Mouse (Mus musculus): ENCODE measurements around the gene Selenoi. TPM values are rescaled to one million over a fixed set of nuclear protein-coding genes. Genes with fewer than 3 reads are reported as not detected.
A peak's percentile ranks its signal among the peaks of the same experiment; 100 is the strongest.
"Not testable (repeated sequence)": the region's sequence is repeated elsewhere in the genome, so short reads cannot be mapped to it uniquely, and the experiment has no call there.

Selenoi gene
- polyA plus RNA-seq, 1 experiment from 2014 or later = 37.3 TPM

- ATAC-seq; H3K27ac ChIP-seq; H3K27me3 ChIP-seq (replicated peaks); H3K4me1 ChIP-seq (replicated peaks); H3K4me2 ChIP-seq (replicated peaks); H3K36me3 ChIP-seq; H3K9me3 ChIP-seq; H3K4me3 ChIP-seq (replicated peaks); H3K9ac ChIP-seq: not testable (repeated sequence)
- WGBS = 88% methylated on average over 5 of the region's 5 CpGs
These were observed 21.6 kb upstream of the Selenoi start for GRCm38 (mm10) chr5:30210758-30211157.

DNA sequence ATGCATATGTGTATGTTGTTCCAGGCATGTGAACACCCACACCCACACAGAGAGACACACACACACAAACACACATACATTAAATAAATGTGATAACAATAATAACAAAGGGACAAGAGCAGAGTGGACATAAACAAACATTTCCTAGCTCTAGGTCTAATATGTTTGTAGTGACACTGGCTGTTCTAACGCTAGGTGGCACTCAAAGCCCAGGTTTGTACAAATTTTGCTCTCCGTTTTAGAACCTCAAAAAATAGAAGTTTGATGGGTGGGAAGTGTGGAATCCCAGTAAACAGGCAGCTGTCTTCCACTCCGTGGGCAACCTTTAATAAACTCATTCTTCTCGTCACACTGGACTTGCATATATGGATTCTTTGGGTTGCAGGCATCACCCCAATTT, 17.5 kb upstream of the Selenoi start:
- Histone ChIP-seq H3K9ac (no peak overlapping the region), H3K4me2 (replicated peaks) (no peak overlapping the region), H3K27me3 (replicated peaks) (no peaks in the 10 kb centered on the region), H3K36me3 (no peaks in the 10 kb centered on the region), H3K9me3 (no peaks in the 10 kb centered on the region), H3K27ac (no peak overlapping the region), H3K4me1 (replicated peaks) (no peaks in the 10 kb centered on the region), H3K4me3 (replicated peaks) (no peak overlapping the region)
- no peak for ATAC-seq
- WGBS = 12% methylated on average over 4 of the region's 4 CpGs

DNA sequence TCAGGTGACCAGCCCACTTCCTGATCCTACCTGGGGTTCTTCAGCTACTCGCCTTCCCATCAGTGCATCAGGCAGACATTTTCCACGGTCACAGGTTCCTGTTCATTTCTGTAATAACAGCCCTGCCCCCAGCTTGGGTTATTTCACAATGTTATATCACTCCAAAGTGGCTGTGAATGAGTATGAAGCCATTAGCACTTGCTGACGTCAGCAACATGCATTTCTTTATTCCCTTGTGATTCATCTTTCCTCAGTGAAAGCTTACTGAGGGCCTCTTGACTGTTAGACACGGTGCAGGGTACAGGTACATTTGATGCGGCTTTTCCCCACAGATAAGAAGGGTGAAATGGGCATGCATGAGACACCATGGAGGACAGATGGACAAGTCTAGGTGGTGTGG, 16.4 kb upstream of the Selenoi start:
- H3K4me1 ChIP-seq (replicated peaks) = no peaks in the 10 kb centered on the region
- H3K9ac ChIP-seq = no peak overlapping the region
- no peaks in the 10 kb centered on the region for H3K9me3 ChIP-seq
- no peaks in the 10 kb centered on the region for H3K27me3 ChIP-seq (replicated peaks)
- WGBS = 76% methylated on average over 5 of the region's 5 CpGs
- ATAC-seq = no peak
- H3K4me2 ChIP-seq (replicated peaks) = no peak overlapping the region
- H3K36me3 ChIP-seq = no peaks in the 10 kb centered on the region
- no peak overlapping the region for H3K27ac ChIP-seq
- no peak overlapping the region for H3K4me3 ChIP-seq (replicated peaks)

GRCm38 (mm10) chr5:30219715-30220114, 12.7 kb upstream of the Selenoi start:
- H3K4me1 ChIP-seq (replicated peaks) = no peaks in the 10 kb centered on the region
- no peak overlapping the region for H3K4me2 ChIP-seq (replicated peaks)
- H3K9ac ChIP-seq = no peak overlapping the region
- no peak overlapping the region for H3K4me3 ChIP-seq (replicated peaks)
- WGBS = 89% methylated on average over 2 of the region's 2 CpGs
- H3K27ac ChIP-seq = no peak overlapping the region
- no peaks in the 10 kb centered on the region for H3K36me3 ChIP-seq
- H3K27me3 ChIP-seq (replicated peaks) = no peaks in the 10 kb centered on the region
- ATAC-seq = no peak
- no peaks in the 10 kb centered on the region for H3K9me3 ChIP-seq

GRCm38 (mm10) chr5:30220666-30221065, 11.7 kb upstream of the Selenoi start:
- Histone ChIP-seq H3K4me1 (replicated peaks) (no peaks in the 10 kb centered on the region), H3K4me3 (replicated peaks) (no peak overlapping the region), H3K36me3 (no peaks in the 10 kb centered on the region), H3K9ac (no peak overlapping the region), H3K4me2 (replicated peaks) (no peak overlapping the region), H3K27ac (no peak overlapping the region), H3K27me3 (replicated peaks) (no peaks in the 10 kb centered on the region), H3K9me3 (no peaks in the 10 kb centered on the region)
- 80% methylated on average over 8 of the region's 8 CpGs for WGBS
- no peak for ATAC-seq

DNA sequence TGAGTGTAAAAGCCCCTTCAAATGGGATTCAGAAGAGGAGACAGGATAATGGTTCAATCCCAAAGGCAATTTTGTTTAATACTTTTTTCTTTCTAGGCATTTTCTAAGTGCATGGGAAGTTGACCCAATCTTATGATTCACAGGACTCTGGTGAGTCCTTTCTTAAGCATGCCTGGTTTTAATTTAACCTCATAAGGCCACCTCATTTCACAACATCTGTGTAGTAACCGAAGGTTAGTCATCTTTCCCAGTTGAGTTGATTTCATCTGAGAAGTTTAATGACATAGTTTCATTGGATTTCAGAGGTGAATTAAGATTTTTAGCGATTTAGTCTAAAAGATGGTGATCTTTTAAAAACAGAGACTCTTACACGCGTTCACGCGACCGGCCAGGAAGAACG, 9.7 kb upstream of the Selenoi start:
- ATAC-seq = no peak
- no peak overlapping the region for H3K4me3 ChIP-seq (replicated peaks)
- H3K4me2 ChIP-seq (replicated peaks) = no peak overlapping the region
- no peaks in the 10 kb centered on the region for H3K9me3 ChIP-seq
- H3K27me3 ChIP-seq (replicated peaks) = no peaks in the 10 kb centered on the region
- H3K27ac ChIP-seq = no peak overlapping the region
- H3K4me1 ChIP-seq (replicated peaks) = no peaks in the 10 kb centered on the region
- no peaks in the 10 kb centered on the region for H3K36me3 ChIP-seq
- WGBS = 98% methylated on average over 8 of the region's 8 CpGs
- H3K9ac ChIP-seq = no peak overlapping the region

- Histone ChIP-seq H3K9me3 (no peaks in the 10 kb centered on the region), H3K9ac (no peak overlapping the region), H3K27ac (no peak overlapping the region), H3K27me3 (replicated peaks) (no peaks in the 10 kb centered on the region), H3K4me2 (replicated peaks) (no peak overlapping the region), H3K4me3 (replicated peaks) (no peak overlapping the region), H3K36me3 (no peaks in the 10 kb centered on the region), H3K4me1 (replicated peaks) (peaks cover 10% of the 10 kb centered on the region)
- 78% methylated on average over 4 of the region's 4 CpGs for WGBS
- no peak for ATAC-seq
These were observed 1.5 kb upstream of the Selenoi start for GRCm38 (mm10) chr5:30230901-30231300.

- no peaks in the 10 kb centered on the region for H3K27me3 ChIP-seq (replicated peaks)
- ATAC-seq = peak; percentile 76
- no peaks in the 10 kb centered on the region for H3K36me3 ChIP-seq
- H3K4me1 ChIP-seq (replicated peaks) = peaks cover 10% of the 10 kb centered on the region
- 30% methylated on average over 16 of the region's 16 CpGs for WGBS
- peak overlapping the region; percentile 54 for H3K9ac ChIP-seq
- peak overlapping the region; percentile 90 for H3K4me3 ChIP-seq (replicated peaks)
- H3K4me2 ChIP-seq (replicated peaks) = peak overlapping the region; percentile 64
- peak overlapping the region; percentile 89 for H3K27ac ChIP-seq
- H3K9me3 ChIP-seq = no peaks in the 10 kb centered on the region
These were observed 500 bp upstream of the Selenoi start for GRCm38 (mm10) chr5:30231891-30232270.

DNA sequence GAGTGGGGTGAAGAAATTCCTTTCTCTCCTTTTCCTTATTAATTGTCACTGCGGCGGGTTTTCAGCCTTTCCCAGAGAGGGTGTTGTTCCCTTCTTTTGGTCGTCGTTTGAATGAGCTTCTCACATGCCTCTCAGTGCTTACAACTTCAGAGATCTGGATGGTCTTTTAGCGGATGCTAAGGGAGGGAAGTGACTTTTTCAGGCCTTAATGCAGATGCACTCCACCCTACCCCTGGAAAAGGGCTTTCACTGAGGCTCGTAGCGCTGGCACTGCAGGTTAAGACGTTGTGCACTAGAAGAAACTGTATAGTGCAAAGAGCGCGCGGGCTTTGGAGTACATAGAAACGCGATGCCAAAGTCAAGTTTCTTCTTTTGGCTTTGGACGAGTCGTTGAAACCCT, 661 bp downstream of the Selenoi start:
- Histone ChIP-seq H3K27me3 (replicated peaks) (no peaks in the 10 kb centered on the region), H3K27ac (peak overlapping the region; percentile 90), H3K36me3 (no peaks in the 10 kb centered on the region), H3K9me3 (no peaks in the 10 kb centered on the region), H3K4me3 (replicated peaks) (peak overlapping the region; percentile 90), H3K4me1 (replicated peaks) (peaks cover 10% of the 10 kb centered on the region), H3K4me2 (replicated peaks) (peak overlapping the region; percentile 64), H3K9ac (peak overlapping the region; percentile 82)
- 6% methylated on average over 15 of the region's 15 CpGs for WGBS
- no peak for ATAC-seq

DNA sequence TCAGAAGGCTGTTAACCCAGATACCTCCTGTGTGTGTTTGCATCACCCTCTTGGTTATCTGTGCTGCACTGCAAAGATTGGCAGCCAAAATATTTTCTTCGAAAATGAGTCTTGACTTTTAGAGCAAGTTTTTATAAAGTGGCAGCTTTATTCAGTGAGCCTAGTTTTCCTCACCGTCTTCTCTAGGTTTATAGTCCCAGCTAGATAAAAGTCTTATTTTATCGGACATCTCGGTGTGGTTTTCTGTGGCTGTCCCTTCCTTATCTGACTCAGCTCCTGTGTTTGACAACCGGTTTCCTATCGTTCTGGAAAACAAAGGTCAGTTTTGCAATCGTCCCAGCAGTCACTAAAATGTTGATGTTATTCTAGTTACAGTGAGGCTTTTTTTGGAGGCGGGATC, 1.6 kb downstream of the Selenoi start:
- 44% methylated on average over 8 of the region's 8 CpGs for WGBS
- Histone ChIP-seq H3K36me3 (no peaks in the 10 kb centered on the region), H3K9ac (no peak overlapping the region), H3K27ac (0 out of 2 replicates have a peak overlapping the region, but pooled peaks have one; percentile 42), H3K9me3 (no peaks in the 10 kb centered on the region), H3K4me1 (replicated peaks) (peaks cover 10% of the 10 kb centered on the region), H3K4me2 (replicated peaks) (peak overlapping the region; percentile 64), H3K4me3 (replicated peaks) (peak overlapping the region; percentile 90), H3K27me3 (replicated peaks) (no peaks in the 10 kb centered on the region)
- ATAC-seq = no peak

DNA sequence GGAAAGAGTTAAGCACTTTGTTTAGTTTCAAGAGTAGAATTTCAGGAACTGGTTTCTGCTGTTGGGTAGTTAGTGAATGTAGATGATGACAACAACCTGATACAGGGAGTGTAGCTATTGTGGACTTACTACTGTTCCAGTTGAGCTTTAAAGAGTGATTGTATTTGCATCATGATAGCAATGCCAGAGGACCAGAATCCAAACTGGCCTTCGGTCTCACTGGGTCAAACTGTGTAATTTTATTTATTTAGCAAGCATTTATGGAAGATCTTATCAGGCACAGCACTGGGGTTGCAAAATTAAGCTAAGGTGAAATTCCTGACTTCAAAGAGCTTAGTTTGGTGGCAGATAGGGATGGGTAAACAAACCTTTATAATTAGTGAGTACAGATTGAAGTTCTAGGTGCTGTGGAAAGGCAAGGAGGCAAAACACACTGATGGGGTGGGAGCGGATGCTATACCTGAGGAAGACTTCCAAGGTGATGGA, 3.3 kb downstream of the Selenoi start:
- peaks cover 10% of the 10 kb centered on the region for H3K4me1 ChIP-seq (replicated peaks)
- H3K4me3 ChIP-seq (replicated peaks) = no peak overlapping the region
- no peak for ATAC-seq
- no peaks in the 10 kb centered on the region for H3K9me3 ChIP-seq
- no peak overlapping the region for H3K4me2 ChIP-seq (replicated peaks)
- H3K9ac ChIP-seq = no peak overlapping the region
- H3K27ac ChIP-seq = no peak overlapping the region
- no peaks in the 10 kb centered on the region for H3K36me3 ChIP-seq
- WGBS = 62% methylated on average over 2 of the region's 2 CpGs
- H3K27me3 ChIP-seq (replicated peaks) = no peaks in the 10 kb centered on the region

DNA sequence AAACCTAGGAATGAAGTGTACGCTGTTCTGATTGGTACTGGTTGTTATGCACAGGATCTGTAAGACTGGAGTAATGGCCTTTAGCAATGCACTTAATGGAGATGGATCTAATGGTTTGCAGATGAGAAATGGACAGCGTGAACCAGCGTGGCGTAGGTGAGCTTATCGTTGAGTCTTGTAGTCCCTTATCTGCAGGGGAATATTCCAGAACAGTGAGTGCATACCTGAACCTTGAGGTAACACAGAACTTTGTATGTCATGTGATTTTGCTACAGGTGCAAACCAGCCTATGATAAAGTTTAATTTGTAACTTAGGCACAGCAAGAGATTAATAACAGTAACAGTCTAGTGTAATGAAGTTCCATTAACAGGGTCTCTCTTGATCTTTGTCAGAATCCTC, 6.2 kb downstream of the Selenoi start:
- 80% methylated on average over 5 of the region's 5 CpGs for WGBS
- H3K9ac ChIP-seq = no peak overlapping the region
- H3K9me3 ChIP-seq = no peaks in the 10 kb centered on the region
- no peak overlapping the region for H3K27ac ChIP-seq
- H3K4me1 ChIP-seq (replicated peaks) = peaks cover 14% of the 10 kb centered on the region
- ATAC-seq = peak; percentile 52
- no peak overlapping the region for H3K4me2 ChIP-seq (replicated peaks)
- H3K36me3 ChIP-seq = no peaks in the 10 kb centered on the region
- H3K27me3 ChIP-seq (replicated peaks) = no peaks in the 10 kb centered on the region
- H3K4me3 ChIP-seq (replicated peaks) = no peak overlapping the region

GRCm38 (mm10) chr5:30240552-30240951, 8.2 kb downstream of the Selenoi start:
- 72% methylated on average over 7 of the region's 7 CpGs for WGBS
- Histone ChIP-seq H3K9me3 (no peaks in the 10 kb centered on the region), H3K27me3 (replicated peaks) (no peaks in the 10 kb centered on the region), H3K4me2 (replicated peaks) (no peak overlapping the region), H3K4me3 (replicated peaks) (no peak overlapping the region), H3K36me3 (no peaks in the 10 kb centered on the region), H3K9ac (no peak overlapping the region), H3K4me1 (replicated peaks) (0 out of 2 replicates have a peak, but pooled peaks cover 11% of the 10 kb centered on the region), H3K27ac (no peak overlapping the region; the same call in 1 of the 2 replicates)
- ATAC-seq = no peak

Data from intestine, embryonic 15.5 days (tissue).